Mouse (Mus musculus) gastrocnemius, postnatal 25 days (tissue): ENCODE results near the gene Zkscan1. TPM values are rescaled to one million over a fixed set of nuclear protein-coding genes. Genes with fewer than 3 reads are reported as not detected.

ENCODE experiments used
- DNase-seq: peaks from one replicate; pipeline ENCODE4 v3.0.0; 2022
- total RNA-seq, 2 experiments: library from RNA; stranded (reverse); gene quantifications; 1 replicate in 1 of 2; 2 replicates in 1 of 2; pipeline ENCODE4 v1.2.3; 2021

The Zkscan1 gene
- total RNA-seq, 2 experiments from 2014 or later = 8.4 to 9.1 TPM

GRCm38 (mm10) chr5:138117199-138118015 lies 32.5 kb downstream of the Zkscan1 start:
- DNase-seq = no peak

GRCm38 (mm10) chr5:138118041-138118440 lies 33.2 kb downstream of the Zkscan1 start:
- DNase-seq = no peak

GRCm38 (mm10) chr5:138132425-138133064 lies 47.7 kb downstream of the Zkscan1 start:
- no peak for DNase-seq

GRCm38 (mm10) chr5:138137257-138137656 lies 52.4 kb downstream of the Zkscan1 start:
- DNase-seq = no peak

- no peak for DNase-seq
Observed at GRCm38 (mm10) chr5:138137935-138138549, 53.2 kb downstream of the Zkscan1 start.

DNA sequence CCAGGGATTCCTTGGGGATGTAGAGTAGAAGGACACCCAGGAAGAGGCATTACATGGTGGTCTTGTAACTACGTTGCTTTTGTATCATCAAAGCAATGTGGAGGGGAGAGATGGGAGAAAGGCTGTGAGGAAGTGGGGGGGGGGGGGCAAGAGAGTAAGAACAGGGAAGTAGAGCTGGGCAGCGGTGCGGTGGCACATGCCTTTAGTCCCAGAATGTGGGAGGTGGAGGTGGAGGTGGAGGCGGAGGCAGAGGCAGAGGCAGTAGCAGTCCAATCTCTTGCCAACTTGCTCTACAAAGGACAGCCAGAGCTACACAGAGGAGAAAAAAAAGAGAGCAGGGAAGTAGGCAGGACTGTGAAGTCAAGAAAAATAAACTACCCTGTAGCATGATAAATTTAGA lies 53.7 kb downstream of the Zkscan1 start:
- no peak for DNase-seq

- no peak for DNase-seq
Observed at GRCm38 (mm10) chr5:138154390-138154789, 69.5 kb downstream of the Zkscan1 start.

DNA sequence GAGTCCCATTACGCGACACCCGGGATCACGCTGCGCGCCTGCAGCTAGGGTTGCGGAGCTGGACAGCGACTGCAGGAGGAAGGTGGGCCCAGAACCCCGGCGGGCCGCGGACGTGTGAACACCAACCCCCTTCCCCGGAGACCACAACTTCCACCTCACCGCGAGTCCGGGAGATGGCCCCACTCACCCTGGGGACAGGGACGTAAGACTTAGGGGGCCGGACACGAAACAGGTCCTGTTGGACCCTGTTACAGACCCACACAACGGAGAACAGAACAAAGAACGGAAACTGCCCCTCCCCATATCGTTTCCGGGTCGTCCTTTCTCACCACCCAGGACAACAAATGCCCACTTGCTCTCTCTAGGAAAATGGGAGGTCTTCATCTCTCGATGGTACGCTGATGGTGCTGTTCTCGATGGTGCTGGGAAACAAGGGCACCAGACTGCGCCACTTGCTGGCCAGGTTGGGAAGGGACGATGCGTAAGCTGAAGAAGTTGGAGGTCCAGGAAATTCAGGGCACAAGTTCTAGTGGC lies 70.6 kb downstream of the Zkscan1 start, which contains the start of gene Zfp113:
Zfp113 (minus strand) TSS at position 302 of the 534 bp plus-strand sequence.
- DNase-seq = peak; percentile 85

Other genes starting within 250 kb of the Zkscan1 start
- under 1 TPM; 0.13 to 0.40 TPM for gene Pilra, start 248.8 kb upstream of the Zkscan1 start, total RNA-seq
- gene Pilrb1, start 227.0 kb upstream of the Zkscan1 start, total RNA-seq = under 1 TPM in 1 of 2 experiments, not detected in 1; 0.88 TPM
- gene Pilrb2, start 213.3 kb upstream of the Zkscan1 start, total RNA-seq = under 1 TPM; 0.28 to 0.54 TPM
- gene Cyp3a13, start 163.5 kb upstream of the Zkscan1 start, total RNA-seq = under 1 TPM in 1 of 2 experiments, not detected in 1; 0.08 TPM
- gene Gjc3, start 122.0 kb upstream of the Zkscan1 start, total RNA-seq = 1 to 10 TPM; 1.2 to 1.6 TPM
- not detected for gene Azgp1, start 103.6 kb upstream of the Zkscan1 start, total RNA-seq
- gene Smok3a, start 63.8 kb upstream of the Zkscan1 start, total RNA-seq = not detected
- not detected for gene Smok3b, start 63.7 kb upstream of the Zkscan1 start, total RNA-seq
- not detected for gene Smok3c, start 31.9 kb upstream of the Zkscan1 start, total RNA-seq
- 10 to 100 TPM; 11.0 to 11.9 TPM for gene Zscan21, start 31.8 kb downstream of the Zkscan1 start, total RNA-seq
- 1 to 10 TPM; 4.0 to 4.4 TPM for gene Zfp113, start 70.7 kb downstream of the Zkscan1 start, total RNA-seq
- 10 to 100 TPM; 93.9 to 95.7 TPM for gene Cops6, start 76.0 kb downstream of the Zkscan1 start, total RNA-seq
- gene Ap4m1, start 86.9 kb downstream of the Zkscan1 start, total RNA-seq = 1 to 10 TPM; 5.8 to 7.8 TPM
- 10 to 100 TPM in 1 of 2 experiments, 1 to 10 TPM in 1; 8.9 to 10.3 TPM for gene Mcm7, start 87.3 kb downstream of the Zkscan1 start, total RNA-seq
- gene Taf6, start 102.4 kb downstream of the Zkscan1 start, total RNA-seq = 10 to 100 TPM; 27.0 to 29.6 TPM
- gene Cnpy4, start 102.4 kb downstream of the Zkscan1 start, total RNA-seq = 1 to 10 TPM; 3.5 to 5.8 TPM
- gene Mblac1, start 109.2 kb downstream of the Zkscan1 start, total RNA-seq = 1 to 10 TPM; 1.6 to 2.1 TPM
- gene Nxpe5, start 140.8 kb downstream of the Zkscan1 start, total RNA-seq = under 1 TPM; 0.40 to 0.54 TPM
- 10 to 100 TPM; 48.3 to 50.8 TPM for gene Lamtor4, start 170.4 kb downstream of the Zkscan1 start, total RNA-seq
- 1 to 10 TPM; 2.6 to 3.0 TPM for gene BC037034, start 178.9 kb downstream of the Zkscan1 start, total RNA-seq
- under 1 TPM; 0.19 to 0.41 TPM for gene Gal3st4, start 187.8 kb downstream of the Zkscan1 start, total RNA-seq
- not detected for gene Gm43720, start 194.9 kb downstream of the Zkscan1 start, total RNA-seq
- under 1 TPM in 1 of 2 experiments, not detected in 1; 0.27 TPM for gene Gpc2, start 194.9 kb downstream of the Zkscan1 start, total RNA-seq
- gene Stag3, start 195.2 kb downstream of the Zkscan1 start, total RNA-seq = under 1 TPM in 1 of 2 experiments, not detected in 1; 0.19 TPM